Mouse (Mus musculus): ENCODE results near the gene Hhip. TPM values are rescaled to one million over a fixed set of nuclear protein-coding genes. Genes with fewer than 3 reads are reported as not detected.

Hhip gene
- polyA plus RNA-seq (2012; rRNA removed) = 8.8 and 10.9 TPM in 2 replicates
- polyA plus RNA-seq (2014; fragmentation: Nextera tagmentation; extraction: Ambion mirVana) = 18.3 and 20.4 TPM in 2 replicates

- ATAC-seq (ENCODE audit: low FRiP score, low read depth) (peak; percentile 61; the same call in 1 of the 2 replicates), DNase-seq (ENCODE audit: low spot score) (peak; percentile 16)
- TF ChIP-seq POLR2A (IDR thresholded peaks at IDR 0.05; ENCODE audit: borderline replicate concordance, extremely low read depth, insufficient read depth, insufficient read length) = no peak
- WGBS = under 1% methylated on average over 38 of the region's 56 CpGs
- Histone ChIP-seq H3K9me3 (ENCODE audit: control insufficient read depth, low read length) (no peaks in the 10 kb centered on the region), H3K4me3 (replicated peaks; ENCODE audit: low read length) (peak within 1 kb of the TSS; percentile 40), H3K4me1 (ENCODE audit: control insufficient read depth, insufficient read depth, low read length) (peaks cover 8% of the 10 kb centered on the region), H3K36me3 (ENCODE audit: control insufficient read depth, insufficient read depth, low read length) (no peaks in the 10 kb centered on the region), H3K9ac (ENCODE audit: low read depth, low read length, severe bottlenecking) (peak within 1 kb of the TSS; percentile 56), H3K27me3 (ENCODE audit: control insufficient read depth, insufficient read depth, low read length) (peaks cover 7% of the 10 kb centered on the region; the same call in 1 of the 2 replicates), H3K4me2 (replicated peaks; ENCODE audit: low read depth, low read length, severe bottlenecking) (peak within 1 kb of the TSS; percentile 64), H3K27ac (replicated peaks; ENCODE audit: low read depth, low read length) (no peak within 1 kb of the TSS; the same call in 1 of the 2 replicates)
Measured at GRCm38 (mm10) chr8:80057198-80058174, at the start of gene Hhip. Gene Hhip (minus strand): TSS chr8:80058006.

- DNase-seq (ENCODE audit: low spot score) (no peak), ATAC-seq (ENCODE audit: low FRiP score, low read depth) (no peak)
- H3K9ac ChIP-seq (ENCODE audit: low read depth, low read length, severe bottlenecking) = no peak overlapping the region
- H3K9me3 ChIP-seq (ENCODE audit: control insufficient read depth, low read length) = no peaks in the 10 kb centered on the region
- H3K4me1 ChIP-seq (ENCODE audit: control insufficient read depth, insufficient read depth, low read length) = no peaks in the 10 kb centered on the region
- WGBS = 87% methylated on average over 2 of the region's 2 CpGs
- no peak overlapping the region for H3K27ac ChIP-seq (replicated peaks; ENCODE audit: low read depth, low read length)
- no peak overlapping the region for H3K4me3 ChIP-seq (replicated peaks; ENCODE audit: low read length)
- H3K36me3 ChIP-seq (ENCODE audit: control insufficient read depth, insufficient read depth, low read length) = no peaks in the 10 kb centered on the region
- no peak overlapping the region for H3K4me2 ChIP-seq (replicated peaks; ENCODE audit: low read depth, low read length, severe bottlenecking)
- TF ChIP-seq POLR2A (IDR thresholded peaks at IDR 0.05; ENCODE audit: borderline replicate concordance, extremely low read depth, insufficient read depth, insufficient read length) = no peak
- no peaks in the 10 kb centered on the region for H3K27me3 ChIP-seq (ENCODE audit: control insufficient read depth, insufficient read depth, low read length)
Measured at GRCm38 (mm10) chr8:80087021-80087420, 29.2 kb upstream of the Hhip start.

GRCm38 (mm10) chr8:80058193-80058592 lies 387 bp upstream of the Hhip start:
- Histone ChIP-seq H3K27me3 (ENCODE audit: control insufficient read depth, insufficient read depth, low read length) (peaks cover 7% of the 10 kb centered on the region; the same call in 1 of the 2 replicates), H3K27ac (replicated peaks; ENCODE audit: low read depth, low read length) (no peak overlapping the region), H3K4me2 (replicated peaks; ENCODE audit: low read depth, low read length, severe bottlenecking) (peak overlapping the region; percentile 64), H3K4me1 (ENCODE audit: control insufficient read depth, insufficient read depth, low read length) (peaks cover 8% of the 10 kb centered on the region), H3K4me3 (replicated peaks; ENCODE audit: low read length) (peak overlapping the region; percentile 40), H3K9me3 (ENCODE audit: control insufficient read depth, low read length) (no peaks in the 10 kb centered on the region), H3K9ac (ENCODE audit: low read depth, low read length, severe bottlenecking) (peak overlapping the region; percentile 56; the same call in 1 of the 2 replicates), H3K36me3 (ENCODE audit: control insufficient read depth, insufficient read depth, low read length) (no peaks in the 10 kb centered on the region)
- 0 out of 2 replicates have a peak, but pooled peaks have one; percentile 15 for ATAC-seq (ENCODE audit: low FRiP score, low read depth)
- DNase-seq (ENCODE audit: low spot score) = no peak
- no peak for TF ChIP-seq POLR2A (IDR thresholded peaks at IDR 0.05; ENCODE audit: borderline replicate concordance, extremely low read depth, insufficient read depth, insufficient read length)
- 2% methylated on average over 6 of the region's 12 CpGs for WGBS

GRCm38 (mm10) chr8:80056331-80057070 lies 1.3 kb downstream of the Hhip start:
- DNase-seq (ENCODE audit: low spot score) (no peak), ATAC-seq (ENCODE audit: low FRiP score, low read depth) (no peak)
- Histone ChIP-seq H3K9ac (ENCODE audit: low read depth, low read length, severe bottlenecking) (peak overlapping the region; percentile 56), H3K4me3 (replicated peaks; ENCODE audit: low read length) (peak overlapping the region; percentile 40), H3K4me1 (ENCODE audit: control insufficient read depth, insufficient read depth, low read length) (peaks cover 8% of the 10 kb centered on the region), H3K9me3 (ENCODE audit: control insufficient read depth, low read length) (no peaks in the 10 kb centered on the region), H3K27me3 (ENCODE audit: control insufficient read depth, insufficient read depth, low read length) (peaks cover 7% of the 10 kb centered on the region; the same call in 1 of the 2 replicates), H3K36me3 (ENCODE audit: control insufficient read depth, insufficient read depth, low read length) (no peaks in the 10 kb centered on the region), H3K4me2 (replicated peaks; ENCODE audit: low read depth, low read length, severe bottlenecking) (peak overlapping the region; percentile 64), H3K27ac (replicated peaks; ENCODE audit: low read depth, low read length) (no peak overlapping the region; the same call in 1 of the 2 replicates)
- TF ChIP-seq POLR2A (IDR thresholded peaks at IDR 0.05; ENCODE audit: borderline replicate concordance, extremely low read depth, insufficient read depth, insufficient read length) = no peak
- WGBS = 11% methylated on average over 13 of the region's 13 CpGs

- Histone ChIP-seq H3K4me1 (ENCODE audit: control insufficient read depth, insufficient read depth, low read length) (peaks cover 8% of the 10 kb centered on the region), H3K36me3 (ENCODE audit: control insufficient read depth, insufficient read depth, low read length) (no peaks in the 10 kb centered on the region), H3K27ac (replicated peaks; ENCODE audit: low read depth, low read length) (no peak overlapping the region), H3K9me3 (ENCODE audit: control insufficient read depth, low read length) (no peaks in the 10 kb centered on the region), H3K4me2 (replicated peaks; ENCODE audit: low read depth, low read length, severe bottlenecking) (peak overlapping the region; percentile 64), H3K4me3 (replicated peaks; ENCODE audit: low read length) (peak overlapping the region; percentile 40), H3K27me3 (ENCODE audit: control insufficient read depth, insufficient read depth, low read length) (peaks cover 7% of the 10 kb centered on the region; the same call in 1 of the 2 replicates), H3K9ac (ENCODE audit: low read depth, low read length, severe bottlenecking) (peak overlapping the region; percentile 28)
- DNase-seq (ENCODE audit: low spot score) (no peak), ATAC-seq (ENCODE audit: low FRiP score, low read depth) (no peak)
- no peak for TF ChIP-seq POLR2A (IDR thresholded peaks at IDR 0.05; ENCODE audit: borderline replicate concordance, extremely low read depth, insufficient read depth, insufficient read length)
- 16% methylated on average over 10 of the region's 10 CpGs for WGBS
Measured at GRCm38 (mm10) chr8:80055777-80056176, 2.0 kb downstream of the Hhip start.

Measured in limb, embryonic 14.5 days (tissue).